Mouse (Mus musculus) heart, embryonic 13.5 days (tissue): ENCODE results near the gene Zfp870. TPM values are rescaled to one million over a fixed set of nuclear protein-coding genes. Genes with fewer than 3 reads are reported as not detected.

Experiments used
- ATAC-seq: fragments of 200-750 bp; cut with Nextera tagmentation; 2 replicates; pipeline ENCODE4 v1.8.0; 2017; ENCODE audit warnings: moderate TSS enrichment; ENCODE audit not compliant: insufficient number of reproducible peaks, low FRiP score, low TSS enrichment; ENCODE audit errors: extremely low read depth
- H3K27ac ChIP-seq: fragments of 300-500 bp; sonication (generic); replicated peaks from 2 replicates; pipeline ENCODE4 v1.5.1; 2015; ENCODE audit warnings: moderate library complexity, mild to moderate bottlenecking, inconsistent platforms
- H3K27me3 ChIP-seq: fragments of 300-500 bp; sonication (generic); replicated peaks from 2 replicates; pipeline ENCODE4 v1.6.1; 2015; ENCODE audit warnings: mild to moderate bottlenecking, inconsistent platforms
- H3K36me3 ChIP-seq: fragments of 300-500 bp; sonication (generic); 2 replicates; pipeline ENCODE4 v1.6.1; 2015; ENCODE audit warnings: mild to moderate bottlenecking, inconsistent platforms
- H3K4me1 ChIP-seq: fragments of 300-500 bp; sonication (generic); 2 replicates; pipeline ENCODE4 v1.6.1; 2015; ENCODE audit warnings: inconsistent platforms
- H3K4me2 ChIP-seq: fragments of 300-500 bp; sonication (generic); 2 replicates; pipeline ENCODE4 v1.6.1; 2015; ENCODE audit warnings: inconsistent platforms, mild to moderate bottlenecking, moderate library complexity
- H3K4me3 ChIP-seq: fragments of 300-500 bp; sonication (generic); 2 replicates; pipeline ENCODE4 v1.5.1; 2015; ENCODE audit warnings: moderate library complexity, mild to moderate bottlenecking, inconsistent platforms
- H3K9ac ChIP-seq: fragments of 300-500 bp; sonication (generic); 2 replicates; pipeline ENCODE4 v1.6.1; 2015; ENCODE audit warnings: inconsistent platforms, mild to moderate bottlenecking, moderate library complexity
- H3K9me3 ChIP-seq: fragments of 300-500 bp; sonication (generic); 2 replicates; pipeline ENCODE4 v1.6.1; 2016; ENCODE audit warnings: inconsistent platforms
- WGBS: fragments of 180-500 bp; shearing (Covaris S2); methylation state at CpG from one replicate; pipeline ENCODE4 v1.1.7; 2015; ENCODE audit warnings: mixed read lengths; 5-methylcytosine and 5-hydroxymethylcytosine counted together
- polyA plus RNA-seq: library from polyadenylated mRNA; unstranded; fragments of >200 nt; fragmentation: Nextera tagmentation; extraction: Ambion mirVana; gene quantifications from 2 replicates; pipeline ENCODE4 v1.2.1, GENCODE M21; 2015

Gene Zfp870
- polyA plus RNA-seq, 1 experiment from 2014 or later: 4.3 TPM

DNA sequence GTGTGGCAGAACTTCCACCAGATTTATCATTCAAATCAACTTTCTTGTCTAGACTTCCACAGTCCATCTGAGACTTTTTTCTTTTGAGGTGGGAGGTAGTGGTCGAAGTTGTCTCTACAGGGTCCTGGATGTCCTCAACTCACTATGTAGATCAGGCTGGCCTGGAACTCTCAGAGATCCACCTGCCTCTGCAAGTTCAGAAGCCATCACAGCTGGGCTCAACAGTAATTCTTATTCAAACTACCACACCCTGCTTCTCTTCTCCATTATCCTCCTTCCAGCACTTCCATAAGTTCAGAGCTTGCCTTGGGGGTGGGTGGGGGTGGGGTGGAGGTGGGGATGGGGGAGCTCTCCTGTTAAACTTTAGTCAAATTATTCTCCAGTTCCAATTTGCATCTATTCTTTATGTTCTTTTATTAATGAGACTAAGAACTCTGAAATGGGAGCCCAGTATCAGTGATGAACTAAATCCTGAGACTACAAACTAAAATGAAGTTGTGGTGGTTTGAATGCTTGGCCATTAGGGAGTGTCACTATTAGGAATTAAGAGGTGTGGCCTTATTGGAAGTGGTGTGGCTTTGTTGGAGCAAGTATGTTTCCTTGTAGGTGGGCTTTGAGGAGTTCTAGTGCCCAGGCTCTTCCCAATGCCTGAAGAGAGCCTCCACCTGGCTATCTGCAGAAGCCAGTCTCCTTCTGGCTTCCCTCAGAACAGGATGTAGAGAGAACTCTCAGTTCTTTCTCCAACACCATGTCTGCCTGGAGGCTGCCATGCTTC lies 10.5 kb upstream of the Zfp870 start:
- WGBS: 39% methylated on average over 1 of the region's 1 CpGs
- H3K27me3 ChIP-seq: peaks cover 14% of the 10 kb centered on the region
- H3K4me3 ChIP-seq: no peak overlapping the region
- no peak overlapping the region for H3K9ac ChIP-seq
- no peaks in the 10 kb centered on the region for H3K9me3 ChIP-seq
- no peak for ATAC-seq
- no peak overlapping the region for H3K4me2 ChIP-seq
- H3K27ac ChIP-seq: no peak overlapping the region
- no peaks in the 10 kb centered on the region for H3K4me1 ChIP-seq
- no peaks in the 10 kb centered on the region for H3K36me3 ChIP-seq

DNA sequence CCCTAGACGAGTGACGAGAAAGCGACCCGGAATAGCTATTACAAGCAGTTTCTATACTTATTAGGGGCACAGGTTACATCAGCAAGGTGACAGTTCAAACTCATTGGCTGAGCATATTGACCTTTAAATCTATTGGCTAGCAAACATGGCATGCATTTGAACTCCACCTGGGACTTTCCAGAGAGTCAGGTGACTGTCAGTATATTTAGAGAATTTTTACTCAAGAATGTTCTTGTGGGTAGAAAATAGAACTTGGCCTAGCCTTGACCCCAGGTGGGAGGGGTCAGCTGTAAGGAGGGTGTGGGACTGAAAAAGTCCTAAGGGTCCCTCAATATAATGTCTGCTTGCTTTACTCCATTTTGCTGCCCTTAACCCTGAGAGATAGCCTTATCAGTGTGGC lies 4.0 kb upstream of the Zfp870 start:
- no peaks in the 10 kb centered on the region for H3K9me3 ChIP-seq
- 90% methylated on average over 4 of the region's 4 CpGs for WGBS
- H3K9ac ChIP-seq: no peak overlapping the region
- no peak overlapping the region for H3K27ac ChIP-seq
- H3K4me2 ChIP-seq: no peak overlapping the region
- H3K4me3 ChIP-seq: no peak overlapping the region
- H3K27me3 ChIP-seq: 0 out of 2 replicates have a peak, but pooled peaks cover 5% of the 10 kb centered on the region
- no peaks in the 10 kb centered on the region for H3K36me3 ChIP-seq
- ATAC-seq: no peak
- peaks cover 5% of the 10 kb centered on the region for H3K4me1 ChIP-seq

DNA sequence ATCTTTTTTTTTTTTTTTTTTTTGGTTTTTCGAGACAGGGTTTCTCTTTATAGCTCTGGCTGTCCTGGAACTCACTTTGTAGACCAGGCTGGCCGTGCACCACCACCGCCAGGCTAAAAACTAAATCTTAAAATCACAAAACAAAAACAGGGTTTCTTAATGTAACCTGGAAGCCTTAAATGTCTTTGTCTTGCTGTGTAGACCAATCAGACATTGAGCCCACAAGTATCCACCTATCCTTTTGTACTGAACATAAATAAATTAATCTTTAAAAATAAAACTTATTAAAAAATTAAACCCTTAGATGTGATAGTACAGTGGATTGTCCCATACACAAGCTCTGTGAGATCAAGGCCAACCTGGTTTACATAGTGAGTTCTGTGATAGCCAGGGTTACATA lies 2.5 kb upstream of the Zfp870 start:
- Histone ChIP-seq H3K9ac (no peak overlapping the region), H3K27ac (no peak overlapping the region), H3K4me1 (peaks cover 10% of the 10 kb centered on the region), H3K4me3 (no peak overlapping the region), H3K36me3 (no peaks in the 10 kb centered on the region), H3K27me3 (0 out of 2 replicates have a peak, but pooled peaks cover 5% of the 10 kb centered on the region), H3K4me2 (no peak overlapping the region), H3K9me3 (no peaks in the 10 kb centered on the region)
- 74% methylated on average over 3 of the region's 3 CpGs for WGBS
- no peak for ATAC-seq

DNA sequence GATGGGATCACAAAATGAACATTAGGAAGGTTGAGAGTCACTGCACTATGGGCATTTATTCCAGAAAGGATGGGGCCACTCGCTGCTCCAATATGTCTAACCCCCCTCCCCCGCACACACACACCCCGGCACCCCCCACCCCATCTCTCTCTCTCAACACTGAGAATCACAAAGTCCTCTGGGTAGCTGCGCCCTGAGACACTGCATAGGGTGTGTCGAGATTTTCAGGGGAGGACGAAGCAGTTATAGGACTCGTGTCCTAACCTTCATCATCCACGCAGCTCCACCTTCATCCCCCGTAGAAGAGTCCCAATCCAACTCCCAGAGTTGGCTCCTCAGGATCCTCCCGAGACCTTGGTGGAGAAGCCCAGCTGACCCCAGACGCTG lies 597 bp downstream of the Zfp870 start:
- Histone ChIP-seq H3K27ac (peak overlapping the region; percentile 88), H3K4me3 (peak overlapping the region; percentile 89), H3K27me3 (0 out of 2 replicates have a peak, but pooled peaks cover 5% of the 10 kb centered on the region), H3K9ac (peak overlapping the region; percentile 97), H3K4me1 (peaks cover 10% of the 10 kb centered on the region), H3K36me3 (peaks cover 15% of the 10 kb centered on the region), H3K4me2 (peak overlapping the region; percentile 86), H3K9me3 (no peaks in the 10 kb centered on the region)
- 4% methylated on average over 11 of the region's 11 CpGs for WGBS
- ATAC-seq: no peak

DNA sequence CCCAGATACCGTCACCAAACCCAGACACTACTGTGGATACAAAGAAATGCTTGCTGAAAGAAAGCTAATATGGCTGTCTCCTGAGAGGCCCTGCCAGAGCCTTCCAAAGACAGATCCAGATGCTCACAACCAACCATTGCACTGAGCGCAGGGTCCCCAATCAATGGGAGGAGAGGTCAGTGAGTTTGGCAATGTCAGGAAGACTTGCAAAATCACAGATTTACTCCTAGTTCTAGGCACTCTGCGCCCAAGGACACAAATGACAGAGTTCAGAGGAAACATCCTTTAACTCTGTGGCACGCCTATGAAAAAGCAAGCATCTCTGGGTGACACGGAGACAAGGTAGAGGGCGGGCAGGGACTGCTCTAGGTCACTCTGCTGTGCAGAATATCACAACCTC lies 1.8 kb downstream of the Zfp870 start:
- Histone ChIP-seq H3K9me3 (no peaks in the 10 kb centered on the region), H3K36me3 (peaks cover 27% of the 10 kb centered on the region), H3K27me3 (0 out of 2 replicates have a peak, but pooled peaks cover 2% of the 10 kb centered on the region), H3K4me2 (no peak overlapping the region), H3K27ac (no peak overlapping the region), H3K9ac (no peak overlapping the region), H3K4me1 (peaks cover 10% of the 10 kb centered on the region), H3K4me3 (no peak overlapping the region)
- 93% methylated on average over 6 of the region's 6 CpGs for WGBS
- ATAC-seq: no peak

DNA sequence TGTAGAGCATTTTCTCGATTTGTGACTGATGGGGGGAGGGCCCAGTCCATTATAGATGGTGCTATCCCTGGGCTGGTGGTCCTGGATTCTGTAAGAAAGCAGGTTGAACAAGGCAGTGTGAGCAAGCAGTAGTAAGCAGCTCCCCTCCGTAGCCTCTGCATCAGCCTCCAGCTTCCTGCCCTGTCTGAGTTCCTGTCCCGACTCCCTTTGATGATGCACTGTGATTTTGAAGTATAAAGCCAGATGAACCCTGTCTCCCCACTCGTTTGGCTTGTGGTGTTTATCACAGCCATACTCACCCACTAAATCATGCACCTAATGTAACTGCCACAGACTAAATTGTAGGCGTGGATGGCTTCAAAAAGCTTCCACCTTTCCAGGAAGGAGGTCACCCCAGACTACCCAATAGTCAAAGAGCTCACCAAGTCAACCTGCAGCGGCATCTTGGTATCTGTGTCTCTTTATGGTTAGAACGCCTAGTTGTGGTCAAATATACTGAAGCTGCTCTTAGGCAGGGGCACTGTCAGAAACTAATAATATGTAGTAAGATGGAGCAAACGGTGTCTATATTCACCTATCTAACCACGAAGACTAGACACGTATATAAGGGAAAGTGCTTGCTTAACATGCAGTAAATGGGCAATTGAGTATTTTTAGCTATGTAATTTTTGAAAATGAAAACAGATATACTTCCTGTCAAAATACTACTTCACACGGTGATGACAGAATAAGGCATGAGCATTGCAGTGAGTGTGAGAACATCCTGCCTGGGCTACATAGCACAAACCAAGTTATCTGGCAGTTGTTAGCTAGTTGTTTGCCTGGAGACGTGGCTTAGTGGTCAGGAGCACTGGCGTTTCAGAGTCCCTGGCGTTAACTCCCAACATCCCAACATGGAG lies 10.9 kb downstream of the Zfp870 start:
- H3K36me3 ChIP-seq: peaks cover 67% of the 10 kb centered on the region
- H3K4me1 ChIP-seq: peaks cover 5% of the 10 kb centered on the region; the same call in 1 of the 2 replicates
- H3K27ac ChIP-seq: no peak overlapping the region
- H3K27me3 ChIP-seq: peaks cover 16% of the 10 kb centered on the region
- H3K9ac ChIP-seq: no peak overlapping the region
- ATAC-seq: no peak
- H3K9me3 ChIP-seq: no peaks in the 10 kb centered on the region
- WGBS: 85% methylated on average over 14 of the region's 14 CpGs
- H3K4me3 ChIP-seq: no peak overlapping the region
- H3K4me2 ChIP-seq: no peak overlapping the region

DNA sequence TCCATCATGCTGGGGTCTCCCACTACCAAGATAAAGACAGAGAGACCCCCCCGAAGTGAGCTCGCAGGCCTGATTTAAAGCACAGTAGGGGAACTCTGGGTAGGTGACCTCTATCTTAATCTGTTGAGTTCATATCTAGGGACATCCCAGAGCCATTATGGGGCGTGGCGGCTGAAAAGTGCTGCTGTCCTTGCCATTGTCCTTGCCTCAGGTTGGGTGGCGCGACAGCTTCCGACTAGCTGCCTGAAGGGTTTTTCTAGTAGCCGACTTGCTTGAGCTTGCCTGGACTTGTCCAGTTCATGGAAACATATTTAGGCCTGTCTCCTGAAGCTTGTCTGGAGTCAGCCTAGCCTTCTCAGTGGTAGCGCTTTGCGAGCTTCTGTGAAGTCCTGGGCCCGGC lies 12.7 kb downstream of the Zfp870 start:
- H3K9me3 ChIP-seq: no peaks in the 10 kb centered on the region
- 89% methylated on average over 11 of the region's 11 CpGs for WGBS
- H3K27me3 ChIP-seq: peaks cover 16% of the 10 kb centered on the region
- peaks cover 5% of the 10 kb centered on the region; the same call in 1 of the 2 replicates for H3K4me1 ChIP-seq
- H3K4me2 ChIP-seq: no peak overlapping the region
- peaks cover 49% of the 10 kb centered on the region for H3K36me3 ChIP-seq
- no peak overlapping the region for H3K4me3 ChIP-seq
- ATAC-seq: no peak
- H3K9ac ChIP-seq: no peak overlapping the region
- H3K27ac ChIP-seq: no peak overlapping the region

DNA sequence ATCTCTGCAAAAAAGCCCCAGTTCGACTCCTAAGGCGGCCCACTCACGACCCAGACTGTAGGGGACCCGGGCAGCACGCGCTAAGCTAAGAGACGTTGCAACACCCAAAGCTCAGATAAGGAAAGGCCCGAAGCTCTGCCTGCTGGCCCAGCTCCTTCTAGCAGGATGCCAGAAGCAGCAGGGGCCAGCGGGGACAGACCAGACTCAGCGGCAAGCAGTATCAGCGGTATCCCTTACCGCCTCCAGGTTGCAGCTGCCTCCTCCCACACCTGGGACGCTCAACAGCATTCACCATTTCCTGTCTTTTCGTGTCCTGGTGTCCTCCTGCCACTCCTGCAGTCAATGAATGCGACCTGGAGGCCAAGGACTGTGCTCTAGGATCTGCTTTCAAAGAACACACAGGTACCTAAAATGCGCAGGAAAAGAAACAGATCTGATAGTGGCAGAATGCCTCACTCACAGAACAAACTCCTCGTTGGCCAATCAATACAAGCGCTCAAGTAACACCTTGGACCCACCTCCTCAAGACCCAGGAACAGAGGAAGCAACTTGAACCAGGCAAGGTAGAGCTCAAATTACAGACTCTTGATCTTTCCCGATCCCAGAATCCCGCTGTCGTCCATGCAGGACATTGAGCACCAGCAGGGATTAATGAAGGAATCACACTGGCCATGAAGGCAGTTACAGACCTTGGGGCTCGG lies 13.8 kb downstream of the Zfp870 start:
- WGBS: 4% methylated on average over 22 of the region's 22 CpGs

DNA sequence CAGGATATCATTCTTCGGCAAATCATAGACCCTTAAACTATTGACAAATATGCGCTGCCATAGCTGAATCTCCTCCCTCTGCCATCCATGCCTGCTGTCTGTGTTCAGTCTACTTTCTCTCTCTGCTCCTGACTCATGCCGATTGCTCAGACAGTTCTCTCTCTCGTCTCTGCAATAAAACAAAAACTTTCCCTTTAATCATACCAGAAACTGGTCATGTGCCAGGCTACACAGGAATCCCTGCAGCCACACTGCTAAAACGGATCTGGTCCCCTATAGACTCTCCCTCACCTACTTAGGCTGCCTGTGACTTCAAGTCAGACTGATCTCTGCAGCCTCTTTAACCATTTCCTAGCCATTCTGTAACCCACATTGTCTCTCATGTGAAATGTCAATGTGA lies 18.7 kb downstream of the Zfp870 start:
- Histone ChIP-seq H3K4me2 (no peak overlapping the region), H3K4me1 (peaks cover 2% of the 10 kb centered on the region; the same call in 1 of the 2 replicates), H3K9ac (no peak overlapping the region), H3K9me3 (no peaks in the 10 kb centered on the region), H3K27ac (no peak overlapping the region), H3K36me3 (no peaks in the 10 kb centered on the region), H3K4me3 (no peak overlapping the region), H3K27me3 (peaks cover 9% of the 10 kb centered on the region; the same call in 1 of the 2 replicates)
- 61% methylated on average over 5 of the region's 5 CpGs for WGBS
- no peak for ATAC-seq

More for the DNA sequence above, 13.8 kb downstream of the Zfp870 start:
- Histone ChIP-seq H3K4me3 (no peak overlapping the region; the same call in 1 of the 2 replicates), H3K4me1 (peaks cover 5% of the 10 kb centered on the region; the same call in 1 of the 2 replicates), H3K9ac (no peak overlapping the region), H3K4me2 (peak overlapping the region; percentile 57), H3K36me3 (peaks cover 38% of the 10 kb centered on the region), H3K9me3 (no peaks in the 10 kb centered on the region), H3K27ac (no peak overlapping the region), H3K27me3 (peaks cover 16% of the 10 kb centered on the region)
- no peak for ATAC-seq

DNA sequence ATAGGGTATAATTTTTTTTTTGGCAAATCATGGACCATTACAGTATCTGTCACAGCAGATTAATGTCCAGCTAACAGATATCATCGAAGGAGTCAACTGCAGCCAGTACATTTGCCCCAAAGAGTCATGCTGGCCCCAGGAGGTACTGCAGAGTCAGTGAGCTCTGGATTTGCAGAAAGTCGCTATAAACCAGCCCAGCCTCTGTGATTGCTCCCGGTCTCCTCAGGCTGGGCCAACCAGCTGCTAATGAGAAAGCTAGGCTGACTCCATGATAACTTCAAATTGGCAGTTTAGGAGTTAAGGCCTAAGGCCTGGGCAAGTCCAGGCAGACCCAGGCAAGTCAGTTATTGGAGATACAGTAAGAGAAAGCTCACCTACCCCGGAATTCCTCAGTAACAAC lies 19.4 kb downstream of the Zfp870 start:
- WGBS: 63% methylated on average over 4 of the region's 4 CpGs
- Histone ChIP-seq H3K4me1 (no peaks in the 10 kb centered on the region), H3K27ac (no peak overlapping the region), H3K36me3 (no peaks in the 10 kb centered on the region), H3K27me3 (peaks cover 9% of the 10 kb centered on the region; the same call in 1 of the 2 replicates), H3K4me2 (no peak overlapping the region), H3K9ac (no peak overlapping the region), H3K4me3 (no peak overlapping the region), H3K9me3 (no peaks in the 10 kb centered on the region)
- ATAC-seq: no peak

DNA sequence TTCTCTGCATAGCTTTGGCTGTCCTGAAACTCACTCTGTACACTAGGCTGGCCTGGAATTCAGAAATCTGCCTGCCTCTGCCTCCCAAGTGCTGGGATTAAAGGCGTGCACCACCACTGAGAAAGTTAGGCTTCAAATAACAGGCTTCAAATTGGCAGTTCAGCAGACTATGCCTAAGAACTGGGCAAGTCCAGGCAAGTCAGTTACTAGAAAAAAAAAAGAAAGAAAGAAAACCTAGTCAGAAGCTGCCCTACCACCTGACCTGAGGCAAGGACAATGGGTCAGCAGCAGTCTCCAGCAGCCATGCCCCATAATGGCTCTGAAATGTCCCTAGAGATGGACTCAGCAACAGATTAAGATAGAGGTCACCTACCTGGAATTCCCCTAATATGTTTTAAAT lies 20.0 kb downstream of the Zfp870 start:
- Histone ChIP-seq H3K36me3 (no peaks in the 10 kb centered on the region), H3K9ac (no peak overlapping the region), H3K4me2 (no peak overlapping the region), H3K4me1 (no peaks in the 10 kb centered on the region), H3K27ac (no peak overlapping the region), H3K27me3 (peaks cover 2% of the 10 kb centered on the region; the same call in 1 of the 2 replicates), H3K4me3 (no peak overlapping the region), H3K9me3 (no peaks in the 10 kb centered on the region)
- WGBS: 88% methylated on average over 1 of the region's 1 CpGs
- ATAC-seq: no peak
